Mouse (Mus musculus): ENCODE results near the gene Hist1h2bl. TPM values are rescaled to one million over a fixed set of nuclear protein-coding genes. Genes with fewer than 3 reads are reported as not detected.
"Not testable (repeated sequence)": the region's sequence is repeated elsewhere in the genome, so short reads cannot be mapped to it uniquely, and the experiment has no call there.

Hist1h2bl gene
- polyA plus RNA-seq, 1 experiment: not detected

- peak overlapping the region; percentile 60 for H3K4me3 ChIP-seq (ENCODE audit: insufficient read depth, low read depth, low read length)
- no peak overlapping the region for H3K27ac ChIP-seq (replicated peaks; ENCODE audit: low read depth, low read length)
- H3K4me1 ChIP-seq (ENCODE audit: control insufficient read depth, insufficient read depth, insufficient read length, low read length): no peaks in the 10 kb centered on the region
Observed at GRCm38 (mm10) chr13:21734010-21734905, 18.3 kb upstream of the Hist1h2bl start.

GRCm38 (mm10) chr13:21733466-21733865, 17.5 kb upstream of the Hist1h2bl start:
- no peak overlapping the region for H3K27ac ChIP-seq (replicated peaks; ENCODE audit: low read depth, low read length)
- no peak overlapping the region for H3K4me3 ChIP-seq (ENCODE audit: insufficient read depth, low read depth, low read length)

GRCm38 (mm10) chr13:21729544-21729943, 13.6 kb upstream of the Hist1h2bl start:
- no peak overlapping the region for H3K4me3 ChIP-seq (ENCODE audit: insufficient read depth, low read depth, low read length)
- no peaks in the 10 kb centered on the region for H3K4me1 ChIP-seq (ENCODE audit: control insufficient read depth, insufficient read depth, insufficient read length, low read length)
- no peak overlapping the region for H3K27ac ChIP-seq (replicated peaks; ENCODE audit: low read depth, low read length)

More at GRCm38 (mm10) chr13:21733466-21733865, 17.5 kb upstream of the Hist1h2bl start:
- no peaks in the 10 kb centered on the region for H3K4me1 ChIP-seq (ENCODE audit: control insufficient read depth, insufficient read depth, insufficient read length, low read length)

GRCm38 (mm10) chr13:21727948-21728572, 12.1 kb upstream of the Hist1h2bl start:
- Histone ChIP-seq H3K4me1 (ENCODE audit: control insufficient read depth, insufficient read depth, insufficient read length, low read length) (no peaks in the 10 kb centered on the region), H3K27ac (replicated peaks; ENCODE audit: low read depth, low read length) (no peak overlapping the region), H3K4me3 (ENCODE audit: insufficient read depth, low read depth, low read length) (no peak overlapping the region)

GRCm38 (mm10) chr13:21722993-21723836, 7.3 kb upstream of the Hist1h2bl start:
- no peak overlapping the region for H3K4me3 ChIP-seq (ENCODE audit: insufficient read depth, low read depth, low read length)
- no peaks in the 10 kb centered on the region for H3K4me1 ChIP-seq (ENCODE audit: control insufficient read depth, insufficient read depth, insufficient read length, low read length)
- H3K27ac ChIP-seq (replicated peaks; ENCODE audit: low read depth, low read length): no peak overlapping the region

GRCm38 (mm10) chr13:21722373-21722925, 6.5 kb upstream of the Hist1h2bl start:
- peak overlapping the region; percentile 55 for H3K4me3 ChIP-seq (ENCODE audit: insufficient read depth, low read depth, low read length)
- H3K27ac ChIP-seq (replicated peaks; ENCODE audit: low read depth, low read length): no peak overlapping the region
- H3K4me1 ChIP-seq (ENCODE audit: control insufficient read depth, insufficient read depth, insufficient read length, low read length): no peaks in the 10 kb centered on the region

- H3K27ac ChIP-seq (replicated peaks; ENCODE audit: low read depth, low read length); H3K4me1 ChIP-seq (ENCODE audit: control insufficient read depth, insufficient read depth, insufficient read length, low read length): not testable (repeated sequence)
- H3K4me3 ChIP-seq (ENCODE audit: insufficient read depth, low read depth, low read length): peak within 1 kb of the TSS; percentile 55
Observed at GRCm38 (mm10) chr13:21721757-21722372, 5.9 kb upstream of the Hist1h2bl start, which contains the start of gene Hist1h2bm. TSS of gene Hist1h2bm (plus strand) at chr13:21722044.

GRCm38 (mm10) chr13:21721107-21721756, 5.3 kb upstream of the Hist1h2bl start:
- peak overlapping the region; percentile 53 for H3K4me3 ChIP-seq (ENCODE audit: insufficient read depth, low read depth, low read length)
- H3K4me1 ChIP-seq (ENCODE audit: control insufficient read depth, insufficient read depth, insufficient read length, low read length); H3K27ac ChIP-seq (replicated peaks; ENCODE audit: low read depth, low read length): not testable (repeated sequence)

- H3K4me1 ChIP-seq (ENCODE audit: control insufficient read depth, insufficient read depth, insufficient read length, low read length): peaks cover 7% of the 10 kb centered on the region; the same call in 1 of the 2 replicates
- no peak overlapping the region for H3K4me3 ChIP-seq (ENCODE audit: insufficient read depth, low read depth, low read length)
- H3K27ac ChIP-seq (replicated peaks; ENCODE audit: low read depth, low read length): no peak overlapping the region
Observed at GRCm38 (mm10) chr13:21718381-21719080, 2.6 kb upstream of the Hist1h2bl start.

GRCm38 (mm10) chr13:21717397-21718357, 1.7 kb upstream of the Hist1h2bl start, which contains the start of gene Hist1h3h:
TSS of gene Hist1h3h (plus strand) at chr13:21717659.
- H3K4me3 ChIP-seq (ENCODE audit: insufficient read depth, low read depth, low read length): peak within 1 kb of the TSS; percentile 58
- H3K27ac ChIP-seq (replicated peaks; ENCODE audit: low read depth, low read length): peak within 1 kb of the TSS; percentile 11; the same call in 1 of the 2 replicates
- H3K4me1 ChIP-seq (ENCODE audit: control insufficient read depth, insufficient read depth, insufficient read length, low read length): not testable (repeated sequence)

GRCm38 (mm10) chr13:21716540-21717391, 823 bp upstream of the Hist1h2bl start:
- H3K4me1 ChIP-seq (ENCODE audit: control insufficient read depth, insufficient read depth, insufficient read length, low read length): not testable (repeated sequence)
- H3K27ac ChIP-seq (replicated peaks; ENCODE audit: low read depth, low read length): peak overlapping the region; percentile 11; the same call in 1 of the 2 replicates
- peak overlapping the region; percentile 70 for H3K4me3 ChIP-seq (ENCODE audit: insufficient read depth, low read depth, low read length)
